Mouse (Mus musculus) left cerebral cortex, adult 11 months (tissue): ENCODE data around the gene Stab1.

ENCODE experiments used
- DNase-seq: peaks from one replicate; pipeline ENCODE4 v3.0.0; 2022; ENCODE audit warnings: low spot score

Stab1 gene

GRCm38 (mm10) chr14:31168425-31168824 is at the start of gene Stab1:
TSS of gene Stab1 (minus strand) at chr14:31168641.
- DNase-seq, result no peak

GRCm38 (mm10) chr14:31217666-31218065 is 49.2 kb upstream of the Stab1 start, which contains the start of gene Sema3g:
TSS of gene Sema3g (plus strand) at chr14:31217860.
- no peak for DNase-seq

GRCm38 (mm10) chr14:31216846-31217245 is 48.4 kb upstream of the Stab1 start, which contains the start of gene Nisch:
TSS of gene Nisch (minus strand) at chr14:31216946.
- no peak for DNase-seq

- DNase-seq, result no peak
Measured at GRCm38 (mm10) chr14:31215157-31216002, 46.9 kb upstream of the Stab1 start.

- DNase-seq, result no peak
Measured at GRCm38 (mm10) chr14:31214684-31215083, 46.2 kb upstream of the Stab1 start.

- no peak for DNase-seq
Measured at GRCm38 (mm10) chr14:31213868-31214267, 45.4 kb upstream of the Stab1 start.

GRCm38 (mm10) chr14:31212499-31212898 is 44.1 kb upstream of the Stab1 start:
- no peak for DNase-seq

- no peak for DNase-seq
Measured at GRCm38 (mm10) chr14:31211854-31212253, 43.4 kb upstream of the Stab1 start.

- DNase-seq, result no peak
Measured at GRCm38 (mm10) chr14:31209133-31209557, 40.7 kb upstream of the Stab1 start.

GRCm38 (mm10) chr14:31208084-31208483 is 39.6 kb upstream of the Stab1 start, which contains the start of gene Tnnc1:
TSS of gene Tnnc1 (plus strand) at chr14:31208312.
- no peak for DNase-seq

GRCm38 (mm10) chr14:31207070-31207830 is 38.8 kb upstream of the Stab1 start:
- DNase-seq, result no peak

GRCm38 (mm10) chr14:31206472-31206981 is 38.1 kb upstream of the Stab1 start:
- peak; percentile 93 for DNase-seq

- no peak for DNase-seq
Measured at GRCm38 (mm10) chr14:31205562-31206467, 37.4 kb upstream of the Stab1 start.

GRCm38 (mm10) chr14:31205244-31205561 is 36.8 kb upstream of the Stab1 start:
- no peak for DNase-seq

- no peak for DNase-seq
Measured at GRCm38 (mm10) chr14:31204844-31205243, 36.4 kb upstream of the Stab1 start.

- no peak for DNase-seq
Measured at GRCm38 (mm10) chr14:31200038-31200437, 31.6 kb upstream of the Stab1 start.

GRCm38 (mm10) chr14:31199599-31199998 is 31.2 kb upstream of the Stab1 start:
- no peak for DNase-seq

- no peak for DNase-seq
Measured at GRCm38 (mm10) chr14:31197547-31198516, 29.4 kb upstream of the Stab1 start.

- DNase-seq, result no peak
Measured at GRCm38 (mm10) chr14:31195968-31196367, 27.5 kb upstream of the Stab1 start.

GRCm38 (mm10) chr14:31195521-31195920 is 27.1 kb upstream of the Stab1 start:
- DNase-seq, result no peak
